Comparison of ENCODE assay signal across 9 mouse cellular contexts in genomic region chr1:131137111-131137510, GRCm38 (mm10). TPM values are rescaled to one million over a fixed set of nuclear protein-coding genes. Genes with fewer than 3 reads are reported as not detected.
DNase-seq lines count a peak whose midpoint lies in the region; ATAC-seq lines count a peak whose summit lies in the region.
"Had no signal": no experiment of that assay in that cellular context is flagged by ENCODE, and none has a peak within 500 bp of the region (broad histone marks: within the 10 kb centered on the region; RNA-seq: fewer than 3 reads in every experiment).

No protein-coding gene starts in this region.

- H3K9me3 ChIP-seq in neural tube, embryonic 11.5 days (ENCODE audit: control insufficient read depth, low read length): no peaks in the 10 kb centered on the region
- H3K9me3 ChIP-seq in embryonic facial prominence, embryonic 15.5 days (replicated peaks): no peaks in the 10 kb centered on the region
- H3K9me3 ChIP-seq in limb, embryonic 13.5 days: no peaks in the 10 kb centered on the region

- H3K4me2 ChIP-seq in neural tube, embryonic 11.5 days (ENCODE audit: low read depth): peak overlapping the region; percentile 73
- 0 out of 2 replicates have a peak overlapping the region, but pooled peaks have one; percentile 90 for H3K4me2 ChIP-seq in embryonic facial prominence, embryonic 15.5 days (replicated peaks)
- H3K4me2 ChIP-seq in limb, embryonic 13.5 days (replicated peaks): peak overlapping the region; percentile 89

- no peak for ATAC-seq in neural tube, embryonic 11.5 days (ENCODE audit: insufficient read depth, low FRiP score, low TSS enrichment)
- ATAC-seq in embryonic facial prominence, embryonic 15.5 days (ENCODE audit: insufficient number of reproducible peaks, low FRiP score, low TSS enrichment, low read depth): no peak
- ATAC-seq in limb, embryonic 13.5 days (ENCODE audit: low FRiP score, low read depth): no peak

- peak overlapping the region; percentile 62 for H3K4me3 ChIP-seq in neural tube, embryonic 11.5 days (ENCODE audit: low read depth, low read length)
- 0 out of 2 replicates have a peak overlapping the region, but pooled peaks have one; percentile 11 for H3K4me3 ChIP-seq in embryonic facial prominence, embryonic 15.5 days (replicated peaks)
- H3K4me3 ChIP-seq in limb, embryonic 13.5 days: peak overlapping the region; percentile 81; the same call in 1 of the 2 replicates

- H3K36me3 ChIP-seq in neural tube, embryonic 11.5 days (ENCODE audit: control insufficient read depth, insufficient read depth, low read length): no peaks in the 10 kb centered on the region
- H3K36me3 ChIP-seq in embryonic facial prominence, embryonic 15.5 days: no peaks in the 10 kb centered on the region
- H3K36me3 ChIP-seq in limb, embryonic 13.5 days: no peaks in the 10 kb centered on the region

- no peaks in the 10 kb centered on the region for H3K27me3 ChIP-seq in neural tube, embryonic 11.5 days (ENCODE audit: control insufficient read depth, insufficient read depth, low read length)
- no peaks in the 10 kb centered on the region for H3K27me3 ChIP-seq in embryonic facial prominence, embryonic 15.5 days
- H3K27me3 ChIP-seq in limb, embryonic 13.5 days: no peaks in the 10 kb centered on the region

- no peak for DNase-seq in neural tube, embryonic 11.5 days (ENCODE audit: low spot score)
- DNase-seq in neural tube, embryonic 10.5 days (ENCODE audit: extremely low spot score, low spot score): no peak
- no peak for DNase-seq in gastrocnemius, postnatal 36 days
- no peak for DNase-seq in frontal cortex, postnatal 10 days (ENCODE audit: low spot score in 2 of 2)
- DNase-seq in layer of hippocampus, adult 11-12 months (ENCODE audit: low spot score): no peak
- DNase-seq: adrenal gland, postnatal 36 days; lung, postnatal 4 days had no signal

- peaks cover 4% of the 10 kb centered on the region; the same call in 1 of the 2 replicates for H3K4me1 ChIP-seq in neural tube, embryonic 11.5 days (ENCODE audit: control insufficient read depth, insufficient read depth, low read length)
- 0 out of 2 replicates have a peak, but pooled peaks cover 6% of the 10 kb centered on the region for H3K4me1 ChIP-seq in embryonic facial prominence, embryonic 15.5 days
- peaks cover 3% of the 10 kb centered on the region; the same call in 1 of the 2 replicates for H3K4me1 ChIP-seq in limb, embryonic 13.5 days

- H3K9ac ChIP-seq in neural tube, embryonic 11.5 days (ENCODE audit: low read length): peak overlapping the region; percentile 24; the same call in 1 of the 2 replicates
- H3K9ac ChIP-seq in embryonic facial prominence, embryonic 15.5 days: no peak overlapping the region
- H3K9ac ChIP-seq in limb, embryonic 13.5 days: no peak overlapping the region

- H3K27ac ChIP-seq in neural tube, embryonic 11.5 days (ENCODE audit: low read depth, low read length): no peak overlapping the region
- H3K27ac ChIP-seq in embryonic facial prominence, embryonic 15.5 days (replicated peaks): no peak overlapping the region
- H3K27ac ChIP-seq in limb, embryonic 13.5 days: no peak overlapping the region

- WGBS in neural tube, embryonic 11.5 days: 22% methylated on average over 5 of the region's 5 CpGs
- WGBS in embryonic facial prominence, embryonic 15.5 days: 15% methylated on average over 5 of the region's 5 CpGs
- 29% methylated on average over 5 of the region's 5 CpGs for WGBS in limb, embryonic 13.5 days

- intact Hi-C loops in gastrocnemius, postnatal 36 days (cut with DNase I): no loop called here

RNA-seq across cellular contexts. Expression of gene Dyrk3, which starts 1.0 kb away (rescaled TPM):
- polyA plus RNA-seq in neural tube, embryonic 11.5 days (2014; fragmentation: Nextera tagmentation; extraction: Ambion mirVana): 10.4 and 11.3 TPM in 2 replicates
- 4.6 and 7.1 TPM in 2 replicates for polyA plus RNA-seq in embryonic facial prominence, embryonic 15.5 days (2015; fragmentation: Nextera tagmentation; extraction: Ambion mirVana)
- 2.9 and 3.0 TPM in 2 replicates for polyA plus RNA-seq in limb, embryonic 13.5 days (2015; fragmentation: Nextera tagmentation; extraction: Ambion mirVana)
- total RNA-seq in gastrocnemius, postnatal 36 days (2021): not detected

RNA-seq across cellular contexts. Expression of gene Eif2d, which starts 15.9 kb away (rescaled TPM):
- polyA plus RNA-seq in neural tube, embryonic 11.5 days (2014; fragmentation: Nextera tagmentation; extraction: Ambion mirVana): 55.0 and 58.5 TPM in 2 replicates
- polyA plus RNA-seq in embryonic facial prominence, embryonic 15.5 days (2015; fragmentation: Nextera tagmentation; extraction: Ambion mirVana): 59.2 and 66.0 TPM in 2 replicates
- 63.1 and 65.4 TPM in 2 replicates for polyA plus RNA-seq in limb, embryonic 13.5 days (2015; fragmentation: Nextera tagmentation; extraction: Ambion mirVana)
- total RNA-seq in gastrocnemius, postnatal 36 days (2021): 10 to 100 TPM; 25.9 to 29.5 TPM

RNA-seq across cellular contexts. Expression of gene Mapkapk2, which starts 39.5 kb away (rescaled TPM):
- polyA plus RNA-seq in neural tube, embryonic 11.5 days (2014; fragmentation: Nextera tagmentation; extraction: Ambion mirVana): 36.5 and 39.7 TPM in 2 replicates
- polyA plus RNA-seq in embryonic facial prominence, embryonic 15.5 days (2015; fragmentation: Nextera tagmentation; extraction: Ambion mirVana): 42.8 and 44.4 TPM in 2 replicates
- 42.7 and 43.3 TPM in 2 replicates for polyA plus RNA-seq in limb, embryonic 13.5 days (2015; fragmentation: Nextera tagmentation; extraction: Ambion mirVana)
- total RNA-seq in gastrocnemius, postnatal 36 days (2021): 100 to 1,000 TPM; 214 to 237 TPM

Comparison
In these comparisons a context has a peak if more than half of its experiments do, and no peak if none do; other contexts are left out.
1. H3K4me3 ChIP-seq: peak in every context shown above with its lines; median percentile 81 in limb, embryonic 13.5 days; 62 in neural tube, embryonic 11.5 days; 11 in embryonic facial prominence, embryonic 15.5 days.